Mouse (Mus musculus): ENCODE data around the gene Olfr615. TPM values are rescaled to one million over a fixed set of nuclear protein-coding genes. Genes with fewer than 3 reads are reported as not detected.

Olfr615 gene
- polyA plus RNA-seq, 1 experiment from 2014 or later, result not detected

Small RNA genes lying within 50 kb of the gene (microRNA-seq; reads per million reads assigned to microRNA genes)
- gene Gm26506, result not detected

Other genes with a start within 250 kb of the Olfr615 start
- not detected in 2 replicates for gene Olfr597, start 239.8 kb upstream of the Olfr615 start, polyA plus RNA-seq (2016; fragmentation: Nextera tagmentation; extraction: Ambion mirVana)
- gene Olfr598, start 232.5 kb upstream of the Olfr615 start, polyA plus RNA-seq (2016; fragmentation: Nextera tagmentation; extraction: Ambion mirVana), result not detected in 2 replicates
- not detected in 2 replicates for gene Olfr599, start 220.2 kb upstream of the Olfr615 start, polyA plus RNA-seq (2016; fragmentation: Nextera tagmentation; extraction: Ambion mirVana)
- gene Olfr600, start 206.4 kb upstream of the Olfr615 start, polyA plus RNA-seq (2016; fragmentation: Nextera tagmentation; extraction: Ambion mirVana), result not detected in 2 replicates
- not detected in 2 replicates for gene Olfr601, start 193.4 kb upstream of the Olfr615 start, polyA plus RNA-seq (2016; fragmentation: Nextera tagmentation; extraction: Ambion mirVana)
- gene Olfr603, start 169.9 kb upstream of the Olfr615 start, polyA plus RNA-seq (2016; fragmentation: Nextera tagmentation; extraction: Ambion mirVana), result not detected in 2 replicates
- gene Usp17lc, start 141.0 kb upstream of the Olfr615 start, polyA plus RNA-seq (2016; fragmentation: Nextera tagmentation; extraction: Ambion mirVana), result 0.08 TPM in 1 of 2 replicates, not detected in the other
- not detected in 2 replicates for gene Olfr605, start 110.6 kb upstream of the Olfr615 start, polyA plus RNA-seq (2016; fragmentation: Nextera tagmentation; extraction: Ambion mirVana)
- not detected in 2 replicates for gene Olfr606, start 107.0 kb upstream of the Olfr615 start, polyA plus RNA-seq (2016; fragmentation: Nextera tagmentation; extraction: Ambion mirVana)
- not detected in 2 replicates for gene Olfr607, start 91.9 kb upstream of the Olfr615 start, polyA plus RNA-seq (2016; fragmentation: Nextera tagmentation; extraction: Ambion mirVana)
- not detected in 2 replicates for gene Olfr608, start 86.2 kb upstream of the Olfr615 start, polyA plus RNA-seq (2016; fragmentation: Nextera tagmentation; extraction: Ambion mirVana)
- gene Olfr609, start 58.0 kb upstream of the Olfr615 start, polyA plus RNA-seq (2016; fragmentation: Nextera tagmentation; extraction: Ambion mirVana), result not detected in 2 replicates
- gene Olfr610, start 44.0 kb upstream of the Olfr615 start, polyA plus RNA-seq (2016; fragmentation: Nextera tagmentation; extraction: Ambion mirVana), result not detected in 2 replicates
- gene Olfr611, start 35.2 kb upstream of the Olfr615 start, polyA plus RNA-seq (2016; fragmentation: Nextera tagmentation; extraction: Ambion mirVana), result not detected in 2 replicates
- not detected in 2 replicates for gene Olfr612, start 13.4 kb upstream of the Olfr615 start, polyA plus RNA-seq (2016; fragmentation: Nextera tagmentation; extraction: Ambion mirVana)
- gene Olfr613, start 8.0 kb upstream of the Olfr615 start, polyA plus RNA-seq (2016; fragmentation: Nextera tagmentation; extraction: Ambion mirVana), result not detected in 2 replicates
- gene Olfr616, start 13.1 kb downstream of the Olfr615 start, polyA plus RNA-seq (2016; fragmentation: Nextera tagmentation; extraction: Ambion mirVana), result not detected in 2 replicates
- not detected in 2 replicates for gene Olfr617, start 17.0 kb downstream of the Olfr615 start, polyA plus RNA-seq (2016; fragmentation: Nextera tagmentation; extraction: Ambion mirVana)
- not detected in 2 replicates for gene Olfr618, start 34.0 kb downstream of the Olfr615 start, polyA plus RNA-seq (2016; fragmentation: Nextera tagmentation; extraction: Ambion mirVana)
- not detected in 2 replicates for gene Olfr619, start 44.5 kb downstream of the Olfr615 start, polyA plus RNA-seq (2016; fragmentation: Nextera tagmentation; extraction: Ambion mirVana)
- not detected in 2 replicates for gene Olfr620, start 56.5 kb downstream of the Olfr615 start, polyA plus RNA-seq (2016; fragmentation: Nextera tagmentation; extraction: Ambion mirVana)
- gene Olfr622, start 86.6 kb downstream of the Olfr615 start, polyA plus RNA-seq (2016; fragmentation: Nextera tagmentation; extraction: Ambion mirVana), result not detected in 2 replicates
- gene Olfr623, start 107.6 kb downstream of the Olfr615 start, polyA plus RNA-seq (2016; fragmentation: Nextera tagmentation; extraction: Ambion mirVana), result not detected in 2 replicates
- 0.04 and 0.06 TPM in 2 replicates for gene Olfr624, start 115.1 kb downstream of the Olfr615 start, polyA plus RNA-seq (2016; fragmentation: Nextera tagmentation; extraction: Ambion mirVana)
- not detected in 2 replicates for gene Olfr625-ps1, start 126.6 kb downstream of the Olfr615 start, polyA plus RNA-seq (2016; fragmentation: Nextera tagmentation; extraction: Ambion mirVana)
- gene Olfr243, start 158.6 kb downstream of the Olfr615 start, polyA plus RNA-seq (2016; fragmentation: Nextera tagmentation; extraction: Ambion mirVana), result not detected in 2 replicates
- gene Olfr628, start 174.3 kb downstream of the Olfr615 start, polyA plus RNA-seq (2016; fragmentation: Nextera tagmentation; extraction: Ambion mirVana), result not detected in 2 replicates
- gene Olfr629, start 188.9 kb downstream of the Olfr615 start, polyA plus RNA-seq (2016; fragmentation: Nextera tagmentation; extraction: Ambion mirVana), result not detected in 2 replicates
- gene Olfr630, start 201.3 kb downstream of the Olfr615 start, polyA plus RNA-seq (2016; fragmentation: Nextera tagmentation; extraction: Ambion mirVana), result not detected in 2 replicates
- not detected in 2 replicates for gene Olfr69, start 215.5 kb downstream of the Olfr615 start, polyA plus RNA-seq (2016; fragmentation: Nextera tagmentation; extraction: Ambion mirVana)
- gene Olfr68, start 223.6 kb downstream of the Olfr615 start, polyA plus RNA-seq (2016; fragmentation: Nextera tagmentation; extraction: Ambion mirVana), result not detected in 2 replicates
- not detected in 2 replicates for gene Olfr67, start 235.7 kb downstream of the Olfr615 start, polyA plus RNA-seq (2016; fragmentation: Nextera tagmentation; extraction: Ambion mirVana)

All from limb, embryonic 10.5 days (tissue).